Mouse (Mus musculus): ENCODE results near the gene Pdlim7. TPM values are rescaled to one million over a fixed set of nuclear protein-coding genes. Genes with fewer than 3 reads are reported as not detected.

Gene Pdlim7
- total and polyA plus RNA-seq, 3 experiments, result 46.9 to 98.2 (median 54.0) TPM

DNA sequence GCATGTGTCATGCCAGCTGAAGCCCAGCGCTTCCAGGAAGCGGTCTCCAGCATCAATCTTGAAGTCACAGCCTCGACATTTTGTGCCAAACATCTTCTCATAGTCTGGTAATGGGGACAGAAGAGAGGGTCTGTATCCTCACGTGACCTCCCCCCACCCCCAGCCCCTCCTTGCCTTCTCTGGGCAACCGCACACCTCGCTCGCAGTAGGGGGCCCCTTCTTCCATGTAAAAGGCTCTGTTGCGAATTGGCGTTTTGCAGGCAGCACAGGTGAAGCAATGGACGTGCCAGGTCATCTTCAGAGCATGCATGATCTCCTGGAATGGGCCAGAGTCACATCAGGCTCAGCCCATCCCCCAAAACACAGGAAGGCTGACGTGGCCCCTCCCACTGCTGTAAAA lies 14.6 kb downstream of the Pdlim7 start:
- Histone ChIP-seq H3K4me3 (no peak overlapping the region), H3K4me1 (ENCODE audit: control insufficient read depth, insufficient read depth, low read length) (no peaks in the 10 kb centered on the region), H3K27me3 (ENCODE audit: control insufficient read depth, insufficient read depth, low read length) (no peaks in the 10 kb centered on the region), H3K36me3 (ENCODE audit: control insufficient read depth, insufficient read depth, low read length) (no peaks in the 10 kb centered on the region), H3K79me2 (replicated peaks; ENCODE audit: control insufficient read depth, insufficient read depth, low read length) (no peaks in the 10 kb centered on the region), H3K9ac (ENCODE audit: low read depth, low read length) (no peak overlapping the region), H3K27ac (no peak overlapping the region)
- intact Hi-C loops (cut with DNase I), result no loop called here
- WGBS, result 84% methylated on average over 11 of the region's 11 CpGs
- DNase-seq, result no peak
- TF ChIP-seq POLR2A (IDR thresholded peaks at IDR 0.05; ENCODE audit: insufficient read depth, low read depth, low read length) (no peak), CTCF (IDR thresholded peaks at IDR 0.05) (no peak), EP300 (IDR thresholded peaks at IDR 0.05; ENCODE audit: insufficient read depth, low read depth, low read length) (no peak)

DNA sequence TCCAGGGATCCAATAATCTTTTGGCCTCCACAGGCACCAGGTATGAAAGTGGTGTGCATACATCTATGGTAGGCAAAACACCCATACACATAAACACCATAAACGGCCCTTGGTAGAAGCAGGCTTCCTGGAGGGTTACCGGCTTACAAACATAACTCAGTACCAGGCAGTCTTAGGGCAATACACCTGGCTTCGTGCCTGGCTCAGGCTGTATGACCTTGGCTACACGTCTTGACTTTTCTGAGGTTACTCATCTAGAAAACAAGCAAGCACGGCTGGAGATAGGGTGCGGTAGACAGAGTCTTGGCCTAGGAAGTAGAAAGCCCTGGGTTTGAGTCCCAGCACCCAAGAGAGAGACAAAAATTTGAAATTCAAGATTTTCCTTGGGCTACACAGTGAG lies 16.8 kb downstream of the Pdlim7 start:
- TF ChIP-seq CTCF (IDR thresholded peaks at IDR 0.05) (no peak), EP300 (IDR thresholded peaks at IDR 0.05; ENCODE audit: insufficient read depth, low read depth, low read length) (no peak), POLR2A (IDR thresholded peaks at IDR 0.05; ENCODE audit: insufficient read depth, low read depth, low read length) (no peak)
- no peak for DNase-seq
- Histone ChIP-seq H3K36me3 (ENCODE audit: control insufficient read depth, insufficient read depth, low read length) (no peaks in the 10 kb centered on the region), H3K27ac (no peak overlapping the region), H3K4me1 (ENCODE audit: control insufficient read depth, insufficient read depth, low read length) (no peaks in the 10 kb centered on the region), H3K79me2 (replicated peaks; ENCODE audit: control insufficient read depth, insufficient read depth, low read length) (no peaks in the 10 kb centered on the region), H3K27me3 (ENCODE audit: control insufficient read depth, insufficient read depth, low read length) (no peaks in the 10 kb centered on the region), H3K4me3 (no peak overlapping the region), H3K9ac (ENCODE audit: low read depth, low read length) (no peak overlapping the region)
- 70% methylated on average over 6 of the region's 6 CpGs for WGBS
- intact Hi-C loops (cut with DNase I), result no loop called here

DNA sequence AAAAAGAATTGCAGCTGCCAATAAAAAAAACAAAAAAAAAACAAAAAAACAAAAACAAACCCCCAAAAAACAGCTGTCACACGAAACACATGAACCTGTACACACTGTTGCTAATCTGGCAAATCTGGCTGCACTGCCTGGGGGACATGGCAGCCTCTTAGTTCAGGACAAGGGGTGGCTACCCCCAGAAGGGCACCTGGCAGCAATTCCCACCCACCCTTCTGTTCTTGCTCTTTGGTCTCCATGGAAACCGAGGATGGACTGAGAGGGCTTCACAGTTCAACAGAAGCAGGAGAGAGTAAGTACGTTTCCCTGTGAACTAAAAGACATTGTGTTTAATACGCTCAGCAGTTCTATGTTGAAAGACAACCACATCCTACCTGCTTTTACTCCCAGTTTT lies 17.8 kb downstream of the Pdlim7 start:
- TF ChIP-seq EP300 (IDR thresholded peaks at IDR 0.05; ENCODE audit: insufficient read depth, low read depth, low read length), result no peak
- no peak for TF ChIP-seq POLR2A (IDR thresholded peaks at IDR 0.05; ENCODE audit: insufficient read depth, low read depth, low read length)
- TF ChIP-seq CTCF (IDR thresholded peaks at IDR 0.05), result no peak
- Histone ChIP-seq H3K4me1 (ENCODE audit: control insufficient read depth, insufficient read depth, low read length) (no peaks in the 10 kb centered on the region), H3K79me2 (replicated peaks; ENCODE audit: control insufficient read depth, insufficient read depth, low read length) (no peaks in the 10 kb centered on the region), H3K36me3 (ENCODE audit: control insufficient read depth, insufficient read depth, low read length) (no peaks in the 10 kb centered on the region), H3K4me3 (no peak overlapping the region), H3K27me3 (ENCODE audit: control insufficient read depth, insufficient read depth, low read length) (no peaks in the 10 kb centered on the region), H3K27ac (no peak overlapping the region), H3K9ac (ENCODE audit: low read depth, low read length) (no peak overlapping the region)
- WGBS, result 55% methylated on average over 4 of the region's 4 CpGs
- intact Hi-C loops (cut with DNase I), result no loop called here
- DNase-seq, result no peak

DNA sequence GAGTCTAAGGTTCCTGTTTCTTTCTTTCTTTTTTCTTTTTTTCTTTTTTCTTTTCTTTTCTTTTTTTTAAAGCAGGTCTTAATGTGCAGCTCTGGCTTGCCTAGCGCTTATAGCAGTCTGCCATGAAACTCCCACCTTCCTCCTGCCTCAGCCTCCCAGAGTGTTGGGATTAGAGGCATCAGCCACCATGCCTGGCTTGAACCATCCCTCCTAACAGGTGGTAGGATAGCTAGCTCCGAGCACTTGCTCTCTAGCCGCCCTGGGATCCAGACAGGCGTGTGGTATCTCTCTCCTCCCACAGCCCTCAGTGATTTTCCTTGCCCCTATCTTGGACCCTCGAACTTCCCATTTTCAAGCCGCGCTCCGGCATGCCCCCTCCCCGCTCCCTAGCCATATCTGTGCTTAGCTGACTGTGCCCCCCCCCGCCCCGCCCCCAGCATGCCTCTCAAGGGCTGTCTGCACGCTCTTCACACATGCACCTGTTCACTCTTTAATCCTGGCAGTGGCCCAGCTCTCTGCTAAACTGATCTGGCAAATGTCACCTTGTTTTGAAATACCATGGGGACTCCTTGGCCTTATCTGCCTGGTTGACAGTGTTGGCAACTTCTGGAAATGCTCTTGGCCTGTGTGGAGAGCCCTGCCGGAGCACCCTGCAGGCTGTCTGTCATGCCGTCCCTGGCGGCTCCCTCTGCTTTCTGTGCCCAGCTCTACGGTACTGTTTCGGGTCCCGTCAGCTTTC lies 18.4 kb downstream of the Pdlim7 start:
- Histone ChIP-seq H3K27me3 (ENCODE audit: control insufficient read depth, insufficient read depth, low read length) (no peaks in the 10 kb centered on the region), H3K79me2 (replicated peaks; ENCODE audit: control insufficient read depth, insufficient read depth, low read length) (no peaks in the 10 kb centered on the region), H3K36me3 (ENCODE audit: control insufficient read depth, insufficient read depth, low read length) (no peaks in the 10 kb centered on the region), H3K9ac (ENCODE audit: low read depth, low read length) (no peak overlapping the region), H3K27ac (no peak overlapping the region), H3K4me3 (no peak overlapping the region), H3K4me1 (ENCODE audit: control insufficient read depth, insufficient read depth, low read length) (no peaks in the 10 kb centered on the region)
- TF ChIP-seq CTCF (IDR thresholded peaks at IDR 0.05) (no peak), POLR2A (IDR thresholded peaks at IDR 0.05; ENCODE audit: insufficient read depth, low read depth, low read length) (no peak), EP300 (IDR thresholded peaks at IDR 0.05; ENCODE audit: insufficient read depth, low read depth, low read length) (0 out of 2 replicates have a peak, but pooled peaks have one; percentile 57)
- 19% methylated on average over 18 of the region's 18 CpGs for WGBS
- DNase-seq, result peak; percentile 50 to 78
- intact Hi-C loops (cut with DNase I), result no loop called here

DNA sequence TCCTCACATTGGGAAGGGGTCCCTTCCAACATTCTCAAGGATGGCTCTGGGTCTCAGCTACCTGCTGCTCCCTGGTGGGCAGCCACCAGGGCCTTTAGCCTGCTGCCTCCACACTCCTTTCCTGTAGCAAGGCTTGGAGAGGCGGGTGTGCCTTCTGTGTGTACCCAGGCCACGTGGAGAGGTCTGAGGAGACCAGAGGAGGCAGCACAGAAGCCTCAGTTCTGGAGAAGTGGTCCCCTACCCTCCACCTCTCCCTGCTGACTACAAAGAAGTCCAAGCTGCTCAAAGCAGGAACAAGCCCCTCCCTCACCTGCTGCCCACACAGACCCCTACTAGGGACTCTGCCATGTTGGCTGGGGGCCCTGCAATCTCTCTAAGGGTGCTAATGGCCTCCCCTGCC lies 19.2 kb downstream of the Pdlim7 start:
- no peaks in the 10 kb centered on the region for H3K36me3 ChIP-seq (ENCODE audit: control insufficient read depth, insufficient read depth, low read length)
- intact Hi-C loops (cut with DNase I), result no loop called here
- H3K9ac ChIP-seq (ENCODE audit: low read depth, low read length), result no peak overlapping the region
- no peaks in the 10 kb centered on the region for H3K27me3 ChIP-seq (ENCODE audit: control insufficient read depth, insufficient read depth, low read length)
- WGBS, result 30% methylated on average over 2 of the region's 2 CpGs
- H3K79me2 ChIP-seq (replicated peaks; ENCODE audit: control insufficient read depth, insufficient read depth, low read length), result no peaks in the 10 kb centered on the region
- H3K4me1 ChIP-seq (ENCODE audit: control insufficient read depth, insufficient read depth, low read length), result no peaks in the 10 kb centered on the region
- TF ChIP-seq POLR2A (IDR thresholded peaks at IDR 0.05; ENCODE audit: insufficient read depth, low read depth, low read length) (no peak), EP300 (IDR thresholded peaks at IDR 0.05; ENCODE audit: insufficient read depth, low read depth, low read length) (no peak), CTCF (IDR thresholded peaks at IDR 0.05) (no peak)
- no peak overlapping the region for H3K27ac ChIP-seq
- H3K4me3 ChIP-seq, result no peak overlapping the region
- DNase-seq, result no peak

All from heart, adult 2 months (tissue).